Mouse (Mus musculus) gastrocnemius, postnatal 10 days (tissue): ENCODE measurements around the gene Sytl3. TPM values are rescaled to one million over a fixed set of nuclear protein-coding genes. Genes with fewer than 3 reads are reported as not detected.
"Not testable (repeated sequence)": the region's sequence is repeated elsewhere in the genome, so short reads cannot be mapped to it uniquely, and the experiment has no call there.

Experiments used
- DNase-seq: peaks from one replicate; pipeline ENCODE4 v3.0.0; 2021; ENCODE audit warnings: mixed read lengths
- long read RNA-seq, 2 experiments: library from polyadenylated mRNA; stranded (forward); transcript quantifications; one replicate each; pipeline ENCODE4 v2.0.0; 2021
- total RNA-seq, 2 experiments: library from RNA; stranded (reverse); gene quantifications; 2 replicates each; pipeline ENCODE4 v1.2.3; 2021

Sytl3 gene
- total RNA-seq, result under 1 TPM; 0.35 to 0.52 TPM
- long read RNA-seq, experiment 1, partial matches to known transcripts, result 0 of 1 reads
- long read RNA-seq, experiment 1, other reads (novel, unspliced or antisense), result 0 of 1 reads
- long read RNA-seq, experiment 2, result 0 reads

DNA sequence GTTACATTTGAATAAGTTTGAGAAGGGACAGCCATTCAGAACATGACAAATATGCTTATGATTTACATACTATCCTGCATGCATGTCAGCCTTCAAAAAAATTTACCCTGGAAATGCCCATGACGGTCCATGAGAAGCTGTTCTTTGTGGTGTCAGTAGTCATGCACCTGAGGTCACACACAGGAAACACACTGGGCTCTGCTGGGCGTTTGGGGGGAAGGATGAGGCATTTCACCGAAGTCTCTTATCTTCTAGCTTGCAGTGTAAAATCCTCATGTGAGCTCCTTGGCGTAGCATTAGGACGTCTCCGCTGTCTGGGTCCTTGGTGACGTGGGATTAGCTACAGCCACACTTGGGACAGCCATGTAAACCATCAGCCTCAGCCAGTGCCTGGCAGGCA, at the start of gene Sytl3:
Sytl3 (plus strand) TSS at position 293 of the 400 bp plus-strand sequence.
- not testable (repeated sequence) for DNase-seq

GRCm38 (mm10) chr17:6613524-6613923, 45.4 kb upstream of the Sytl3 start:
- DNase-seq, result not testable (repeated sequence)

- not testable (repeated sequence) for DNase-seq
These were observed 44.6 kb upstream of the Sytl3 start for GRCm38 (mm10) chr17:6614316-6614715.

DNA sequence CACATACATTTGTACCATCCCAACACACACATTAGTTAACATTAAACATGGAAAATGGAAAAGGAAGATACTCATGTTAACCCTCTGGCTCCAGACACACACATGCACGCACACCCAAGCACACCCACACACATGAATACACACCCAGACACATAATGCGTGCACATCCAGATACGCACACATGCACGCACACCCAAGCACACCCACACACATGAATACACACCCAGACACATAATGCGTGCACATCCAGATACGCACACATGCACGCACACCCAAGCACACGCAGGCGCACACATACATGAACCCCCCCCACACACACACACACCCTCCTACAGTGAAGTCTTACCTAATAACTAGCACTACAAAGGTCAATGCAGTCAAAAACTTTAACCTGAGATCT, 42.2 kb upstream of the Sytl3 start:
- DNase-seq, result not testable (repeated sequence)

DNA sequence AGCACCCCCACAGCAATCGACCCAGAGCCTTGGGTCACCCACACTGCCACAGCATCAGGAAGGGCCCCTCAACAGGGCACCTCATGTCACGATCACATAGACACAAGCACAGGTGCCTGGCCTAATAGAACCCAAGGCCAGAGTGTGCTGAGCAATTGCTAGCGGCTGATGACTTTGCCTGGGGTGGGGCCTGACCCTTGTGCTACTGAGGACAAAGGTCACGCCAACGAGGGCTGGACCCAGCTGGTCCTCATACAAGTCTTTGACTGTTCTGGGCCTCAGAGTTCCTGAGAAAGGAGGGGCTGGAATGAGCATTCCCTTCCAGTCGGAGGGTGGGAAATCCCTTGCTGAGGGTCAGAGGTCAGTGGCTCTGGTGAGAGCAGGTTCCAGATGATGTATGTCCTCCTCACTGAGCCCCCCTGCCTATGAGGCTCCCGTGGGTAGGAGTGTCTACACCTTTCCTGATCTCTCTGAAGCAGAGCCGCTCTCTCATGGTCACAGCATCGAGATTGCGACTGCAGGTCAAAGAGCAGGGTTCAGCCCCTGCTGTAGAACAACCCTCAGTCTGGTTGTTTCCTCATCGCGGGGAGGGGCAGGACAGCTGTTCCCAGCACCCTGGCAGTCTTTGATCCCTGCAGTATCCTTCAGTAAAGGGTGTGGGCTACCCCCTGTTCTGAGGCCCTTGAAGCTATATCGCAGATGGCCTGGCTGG, 41.0 kb upstream of the Sytl3 start:
- not testable (repeated sequence) for DNase-seq

- DNase-seq, result not testable (repeated sequence)
These were observed 39.6 kb upstream of the Sytl3 start for GRCm38 (mm10) chr17:6619271-6619670.

- not testable (repeated sequence) for DNase-seq
These were observed 38.9 kb upstream of the Sytl3 start for GRCm38 (mm10) chr17:6620035-6620434.

GRCm38 (mm10) chr17:6620730-6621451, 38.0 kb upstream of the Sytl3 start:
- DNase-seq, result not testable (repeated sequence)

DNA sequence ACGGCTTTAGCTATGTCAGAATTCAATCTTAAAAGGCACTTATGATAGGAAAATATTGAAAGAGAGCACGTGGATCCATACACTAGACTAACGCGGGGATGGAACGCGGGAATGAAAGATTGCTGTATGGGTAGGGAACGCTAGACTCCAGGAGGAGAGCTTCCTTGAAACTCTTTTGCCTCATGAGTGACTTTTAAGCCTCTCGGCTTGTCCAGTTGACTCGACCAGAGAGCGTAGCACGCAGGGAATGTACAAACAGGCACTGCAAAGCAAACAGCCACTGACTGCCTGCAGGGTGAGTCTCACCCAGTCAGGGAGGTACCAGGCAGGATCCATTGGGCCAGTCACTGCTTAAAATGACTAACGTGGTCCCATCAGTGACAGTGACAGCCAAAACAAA, 36.9 kb upstream of the Sytl3 start:
- not testable (repeated sequence) for DNase-seq

DNA sequence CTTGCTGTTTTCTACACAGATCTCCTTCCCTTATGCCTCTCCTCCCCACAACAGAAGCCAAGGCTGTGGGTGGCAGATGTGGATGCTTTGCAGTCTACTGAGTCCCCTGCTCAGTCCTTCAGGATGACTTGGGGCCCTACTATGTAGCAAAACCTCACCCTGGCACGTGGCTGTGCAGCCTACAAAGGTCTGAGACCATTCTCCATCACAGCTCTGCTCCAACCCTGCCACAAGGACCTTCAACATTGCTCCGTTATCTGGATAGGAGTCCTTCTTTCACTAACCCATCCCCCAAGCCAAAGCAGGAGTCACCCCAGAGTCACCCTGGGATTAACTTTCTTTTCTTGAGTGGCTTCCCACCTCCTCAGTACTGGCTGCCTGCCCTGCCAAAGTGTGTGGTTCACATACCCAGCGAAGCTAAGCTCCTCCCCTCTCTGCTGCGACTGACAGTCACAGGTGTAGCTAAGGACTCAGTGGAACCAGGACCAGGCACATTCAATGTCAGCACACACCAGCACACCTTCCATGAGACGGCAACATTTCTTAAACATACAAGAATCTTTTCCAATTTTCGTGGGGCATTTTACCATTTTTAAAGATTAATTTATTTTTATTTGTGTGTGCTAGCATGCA, 33.9 kb upstream of the Sytl3 start:
- not testable (repeated sequence) for DNase-seq

DNA sequence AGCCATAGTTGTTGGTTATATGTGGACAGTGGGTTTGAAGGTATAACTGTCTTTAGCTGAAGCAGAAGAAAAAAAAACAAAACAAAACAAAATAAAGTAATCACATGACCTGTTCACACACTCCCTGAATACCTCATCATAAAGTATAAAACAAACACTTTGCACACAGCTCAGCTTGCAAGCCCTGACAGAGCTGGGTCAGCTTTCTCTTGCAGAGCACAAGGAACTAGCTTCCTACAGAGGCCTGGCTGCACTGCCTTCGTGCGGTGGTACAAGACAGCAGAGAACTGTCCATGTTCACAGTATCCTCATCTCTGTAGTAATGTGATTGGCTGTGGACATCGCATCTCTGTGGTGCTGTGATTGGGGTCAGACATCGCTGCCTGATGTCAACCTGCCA, 28.5 kb upstream of the Sytl3 start:
- DNase-seq, result not testable (repeated sequence)

DNA sequence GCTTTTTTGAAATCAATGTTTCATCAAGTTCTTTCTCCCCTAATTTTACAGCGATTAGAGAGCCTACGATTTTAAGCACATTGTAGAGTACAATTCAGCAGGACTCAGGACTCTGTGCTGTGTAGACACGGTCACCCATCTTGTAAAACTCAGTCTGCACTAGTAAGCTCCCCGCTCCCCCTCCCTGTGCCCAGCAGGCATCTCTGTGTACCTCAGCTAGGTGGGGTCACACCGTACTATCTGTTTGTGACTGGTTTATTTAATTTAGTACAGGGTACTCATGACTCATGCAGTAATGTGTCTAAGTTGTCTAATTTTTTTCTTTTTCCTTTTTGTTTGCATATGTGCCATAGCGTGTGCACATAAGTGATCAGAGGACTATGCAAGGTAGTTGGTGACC, 26.0 kb upstream of the Sytl3 start:
- not testable (repeated sequence) for DNase-seq

DNA sequence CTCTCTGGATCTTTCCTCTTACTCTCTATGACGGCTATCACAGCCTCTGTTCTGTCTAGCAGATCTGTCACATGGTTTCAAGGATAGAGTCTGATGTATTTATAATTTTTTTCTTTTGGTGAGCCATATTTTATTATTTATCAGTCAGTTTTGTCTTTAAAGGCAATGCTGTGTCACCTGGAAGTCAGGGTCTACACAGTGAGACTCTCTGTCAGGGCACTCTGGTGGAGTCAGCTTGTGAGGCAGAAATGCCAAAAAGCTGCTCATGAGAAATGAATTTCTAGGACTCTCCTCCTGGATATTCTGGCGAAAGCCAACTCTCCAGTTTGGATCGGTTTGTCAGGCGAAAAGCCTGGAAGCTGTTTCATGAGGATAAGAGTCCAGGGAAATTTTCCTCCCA, 23.1 kb upstream of the Sytl3 start:
- DNase-seq, result not testable (repeated sequence)

- no peak for DNase-seq
These were observed 22.0 kb upstream of the Sytl3 start for GRCm38 (mm10) chr17:6636861-6637260.

- DNase-seq, result not testable (repeated sequence)
These were observed 21.5 kb upstream of the Sytl3 start for GRCm38 (mm10) chr17:6637434-6637833.

GRCm38 (mm10) chr17:6638444-6638843, 20.4 kb upstream of the Sytl3 start:
- DNase-seq, result not testable (repeated sequence)

- not testable (repeated sequence) for DNase-seq
These were observed 19.4 kb upstream of the Sytl3 start for GRCm38 (mm10) chr17:6639486-6639885.

GRCm38 (mm10) chr17:6640044-6640637, 18.8 kb upstream of the Sytl3 start:
- not testable (repeated sequence) for DNase-seq

GRCm38 (mm10) chr17:6640771-6641429, 18.0 kb upstream of the Sytl3 start:
- not testable (repeated sequence) for DNase-seq

DNA sequence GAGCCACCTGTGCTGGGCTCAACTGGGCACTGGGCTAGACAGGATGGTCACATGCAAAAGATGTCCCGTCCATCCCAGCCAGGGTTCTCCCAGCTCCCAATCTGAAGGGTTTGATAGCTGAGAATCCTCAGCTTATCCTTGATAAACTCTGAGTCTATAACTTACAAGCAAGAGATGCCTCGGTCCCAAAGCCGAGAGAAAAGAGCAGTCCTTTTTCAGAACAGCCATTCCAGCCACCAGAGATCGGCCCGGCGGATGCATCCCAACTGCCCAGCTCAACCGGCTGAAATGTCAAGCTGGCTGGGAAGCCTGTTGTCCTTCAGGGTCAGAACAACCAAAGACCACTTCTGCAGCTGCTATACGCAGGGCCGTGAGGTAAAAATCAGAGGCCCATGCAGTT, 14.7 kb upstream of the Sytl3 start:
- not testable (repeated sequence) for DNase-seq

GRCm38 (mm10) chr17:6644673-6645072, 14.2 kb upstream of the Sytl3 start:
- not testable (repeated sequence) for DNase-seq

- not testable (repeated sequence) for DNase-seq
These were observed 13.2 kb upstream of the Sytl3 start for GRCm38 (mm10) chr17:6645668-6646067.
